Mouse (Mus musculus): ENCODE measurements around the gene 4930595D18Rik.

- no peak for TF ChIP-seq POLR2A (IDR thresholded peaks at IDR 0.05; ENCODE audit: low read depth, low read length)
- no peak for TF ChIP-seq CTCF (IDR thresholded peaks at IDR 0.05; ENCODE audit: borderline replicate concordance, insufficient read depth, low read length)
Measured at GRCm38 (mm10) chr12:111135953-111136352, 48.3 kb downstream of the 4930595D18Rik start.

Data from embryonic fibroblast, embryonic 13.5 days (primary cell).